Mouse (Mus musculus) T-helper 17 cell (primary cell): ENCODE results near the gene Fbxw15.
"Not testable (repeated sequence)": the region's sequence is repeated elsewhere in the genome, so short reads cannot be mapped to it uniquely, and the experiment has no call there.

Experiments
- in situ Hi-C, 2 experiments: fragments of 300-600 bp; cut with MboI, MseI; formaldehyde crosslinking; loops; 1 replicate in 1 of 2; 2 replicates in 1 of 2; pipeline ENCODE4 v1.15.1; 2025; ENCODE audit warnings: high pct_unique_total_duplicates in 2 of 2

The Fbxw15 gene

DNA sequence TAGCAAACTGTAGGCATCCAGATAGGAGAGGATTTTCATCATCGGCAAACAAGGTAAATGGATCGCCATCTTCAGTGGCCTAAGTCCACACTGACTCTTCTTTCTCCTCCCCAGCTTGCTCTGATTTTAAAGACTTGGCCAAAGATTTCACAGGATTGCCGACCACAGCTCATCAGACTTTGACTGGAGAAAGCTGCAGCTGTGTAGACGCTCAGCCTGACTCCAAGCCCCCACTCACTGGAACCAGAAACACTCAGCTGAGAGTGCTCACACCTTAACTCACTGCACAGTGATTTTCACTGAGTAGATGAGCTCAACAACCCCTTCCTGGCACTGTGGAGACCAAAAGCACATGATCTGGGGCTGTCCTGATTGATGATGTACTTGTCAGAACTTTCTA lies at the start of gene Fbxw15:
Gene Fbxw15, minus strand, starts transcription at position 101 of the 400 bp plus-strand sequence.
- in situ Hi-C loops = not testable (repeated sequence)

DNA sequence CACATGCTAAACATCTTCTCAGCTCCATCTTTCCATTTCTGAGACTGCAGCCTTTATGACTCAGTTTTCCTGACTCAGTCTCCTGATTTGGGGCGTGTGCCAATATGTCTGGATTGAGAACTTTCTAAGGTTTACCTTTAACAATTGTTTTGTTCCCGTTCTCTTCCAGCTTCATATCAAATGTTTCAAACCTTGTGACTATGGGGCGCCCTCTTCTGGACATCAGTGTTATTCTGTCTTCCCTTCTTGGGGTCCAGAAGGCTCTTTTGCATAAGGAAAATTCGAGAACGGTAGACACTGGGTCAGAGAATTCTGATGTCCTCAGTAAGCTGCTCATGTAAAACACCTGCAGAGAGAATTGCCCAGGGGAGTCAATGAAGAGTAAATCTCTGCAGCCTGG lies 38.8 kb upstream of the Fbxw15 start:
- in situ Hi-C loops = loop anchor here in 1 of 2 experiments (25.0 kb wide), 1 partner anchor 770 kb away; the partner anchor contains the start of gene Celsr3

DNA sequence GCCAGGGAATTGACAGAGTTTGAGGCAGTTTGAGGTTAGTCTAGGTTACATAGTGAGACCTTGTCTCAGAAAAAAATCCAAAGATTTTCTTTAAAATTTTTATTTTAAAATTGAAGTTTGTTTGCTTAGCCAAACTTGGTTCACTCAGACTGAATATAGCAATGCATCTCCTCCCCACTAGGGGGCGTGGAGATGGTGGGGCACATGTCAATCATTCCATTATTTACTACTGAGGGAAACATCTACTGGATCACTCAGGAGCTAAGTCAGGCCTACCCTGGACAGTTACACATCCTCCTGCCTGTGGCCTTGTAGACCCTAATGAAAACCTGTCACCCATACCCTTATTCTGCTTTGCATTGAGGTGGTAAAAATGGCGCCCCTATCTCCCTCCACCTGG lies 34.1 kb upstream of the Fbxw15 start:
- in situ Hi-C loops = loop anchor here (5.0 to 25.0 kb wide), 2 partner anchors 595 to 765 kb away; partner anchors contain the start of gene Celsr3 (in 1 of the 2)

DNA sequence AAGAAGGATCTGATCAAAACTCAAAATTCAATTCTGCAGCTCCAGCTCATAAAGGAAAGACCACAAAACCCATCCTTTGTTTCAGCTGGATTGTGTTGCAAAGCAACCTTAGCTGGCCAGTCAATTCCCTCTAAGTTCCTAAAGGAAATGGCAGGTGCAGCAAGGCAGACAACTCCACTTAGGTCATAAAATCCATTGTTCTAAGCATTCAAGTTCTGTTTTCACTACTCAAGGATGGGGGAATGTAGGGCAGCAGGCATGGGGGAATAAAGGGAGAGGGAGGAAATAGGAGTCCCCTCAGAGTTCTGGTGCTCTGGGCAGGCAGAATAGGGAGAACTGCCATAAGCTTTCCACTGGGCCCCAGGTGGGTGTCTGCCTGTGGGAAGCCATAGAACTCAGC lies 29.2 kb upstream of the Fbxw15 start:
- in situ Hi-C loops = no loop called here

DNA sequence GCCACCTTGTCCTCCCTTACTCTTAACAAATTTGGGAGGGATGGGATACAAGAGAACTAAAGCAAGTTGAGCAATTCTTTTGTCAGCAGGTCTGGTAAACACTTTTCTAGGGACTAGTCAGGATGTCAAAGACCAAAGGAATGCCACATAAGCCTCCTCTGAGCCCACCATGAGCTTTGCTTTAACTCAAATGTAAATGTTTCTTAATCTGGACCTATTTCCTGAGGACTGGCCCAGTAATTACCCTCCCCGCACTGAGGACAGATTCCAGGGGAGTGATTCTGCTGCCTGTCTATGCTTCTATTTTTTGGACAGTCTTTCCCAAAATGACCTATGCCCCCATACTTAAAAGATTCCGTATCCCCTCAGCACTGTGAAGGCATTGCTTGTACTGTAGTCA lies 26.8 kb upstream of the Fbxw15 start:
- in situ Hi-C loops = no loop called here

DNA sequence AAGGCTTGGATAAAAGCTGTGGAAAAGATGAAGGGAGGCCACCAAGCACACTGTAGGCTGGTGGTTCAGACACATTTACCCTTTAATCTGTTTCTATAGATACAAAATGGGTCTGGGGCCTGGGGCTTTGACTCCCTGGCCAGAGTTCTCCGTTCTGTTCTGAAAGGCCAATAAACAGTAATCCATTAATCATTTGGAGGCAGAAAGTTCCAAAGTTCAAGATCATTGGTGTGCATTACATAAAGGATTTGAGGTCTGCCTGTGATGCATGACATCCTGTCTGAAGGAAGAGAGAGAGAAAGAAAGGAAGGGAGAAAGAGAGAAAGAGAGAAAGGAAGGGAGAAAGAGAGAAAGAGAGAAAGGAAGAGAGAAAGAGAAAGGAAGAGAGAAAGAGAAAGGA lies 2.5 kb downstream of the Fbxw15 start:
- in situ Hi-C loops = no loop called here

DNA sequence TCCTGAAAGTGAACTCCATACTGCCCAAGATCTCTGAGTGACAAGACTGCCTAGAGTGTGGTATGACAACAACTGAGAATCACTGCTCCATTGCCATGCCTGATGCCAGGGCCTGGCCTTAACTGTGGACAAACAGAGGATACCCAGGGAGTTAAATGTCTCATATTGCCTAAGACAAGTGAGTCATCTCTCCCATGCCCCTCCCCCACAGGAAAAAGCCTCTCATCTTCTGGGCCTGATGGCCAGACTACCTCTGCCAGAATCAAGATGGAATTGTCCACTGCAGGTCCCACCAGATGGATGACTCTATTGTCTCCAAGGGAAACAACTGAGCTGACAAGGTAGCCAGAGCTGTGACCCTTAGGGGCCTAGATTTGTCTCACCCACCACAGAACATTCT lies 6.0 kb downstream of the Fbxw15 start:
- in situ Hi-C loops = not testable (repeated sequence)

DNA sequence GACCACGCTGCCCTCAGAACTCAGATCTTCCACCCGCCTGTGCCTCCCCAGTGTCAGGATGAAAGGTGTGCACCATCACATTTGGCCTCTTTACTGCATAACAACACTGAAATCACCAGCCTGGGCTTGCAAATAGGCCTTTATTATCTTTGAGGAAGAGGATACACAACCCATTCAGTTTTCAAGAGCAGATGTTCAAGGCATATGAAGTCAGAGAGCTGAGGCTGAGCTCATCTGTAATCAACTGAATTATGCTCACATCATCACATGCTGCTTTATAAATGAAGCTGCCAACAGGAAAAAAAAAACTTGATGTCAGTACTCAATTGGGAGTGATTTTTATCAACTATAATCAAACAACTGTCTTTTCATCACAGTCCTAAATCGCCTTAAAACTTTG lies 15.6 kb downstream of the Fbxw15 start:
- in situ Hi-C loops = no loop called here

DNA sequence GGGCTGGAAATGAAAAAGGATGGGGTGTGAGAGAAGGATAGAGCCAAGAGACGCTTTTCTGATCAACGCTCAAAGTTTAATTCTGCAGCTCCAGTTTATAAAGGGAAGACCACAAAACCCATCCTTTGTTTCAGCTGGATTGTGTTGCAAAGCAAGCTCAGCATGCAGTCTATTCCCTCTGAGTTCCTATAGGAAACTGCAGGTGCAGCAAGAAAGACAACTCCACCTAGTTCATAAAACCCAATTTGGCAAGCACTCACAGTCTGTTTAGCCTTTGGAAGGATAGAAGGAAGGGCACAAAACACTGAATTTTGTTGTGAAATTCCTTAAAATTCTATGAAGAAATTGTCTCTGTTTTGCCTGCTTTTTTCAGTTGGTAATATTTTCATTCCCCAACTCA lies 18.4 kb downstream of the Fbxw15 start:
- in situ Hi-C loops = not testable (repeated sequence)

DNA sequence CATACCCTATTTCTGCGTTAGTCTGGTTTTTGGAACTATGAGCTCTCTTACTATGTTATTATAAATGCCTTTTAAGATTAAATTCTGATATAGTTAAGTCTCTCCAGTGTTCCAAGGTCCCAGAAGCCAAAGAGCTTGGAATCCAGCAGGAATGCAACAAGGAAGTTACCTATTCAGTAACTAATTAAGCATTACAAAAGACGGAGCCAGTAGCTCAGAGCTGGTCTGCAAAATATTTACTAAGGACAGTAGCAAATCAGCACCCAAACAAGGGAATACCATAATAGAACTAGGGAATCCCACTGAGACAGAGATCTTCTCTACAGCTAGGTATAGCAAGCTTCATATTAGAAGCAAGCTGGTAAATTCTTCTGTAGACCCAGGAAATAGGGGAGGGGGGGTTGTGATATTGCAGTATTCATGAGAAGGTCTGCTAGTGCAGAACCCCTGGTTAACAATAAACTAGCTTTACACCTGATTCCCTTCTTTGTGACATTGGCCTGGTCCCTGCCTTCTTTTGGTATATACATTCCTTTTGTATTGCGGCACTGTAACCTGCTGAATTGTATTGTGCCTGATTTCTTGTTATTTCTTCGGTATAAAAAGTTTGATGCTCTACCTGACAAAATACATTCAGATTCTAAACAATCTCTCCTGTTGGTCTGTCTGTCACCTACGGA lies 44.5 kb downstream of the Fbxw15 start:
- in situ Hi-C loops = no loop called here
